Mouse (Mus musculus) lung, postnatal 36 days (tissue): ENCODE results near the gene Arntl2.
"Not testable (repeated sequence)": the region's sequence is repeated elsewhere in the genome, so short reads cannot be mapped to it uniquely, and the experiment has no call there.

Experiments
- DNase-seq: peaks from one replicate; pipeline ENCODE4 v3.0.0; 2022; ENCODE audit warnings: mixed read lengths

The Arntl2 gene

GRCm38 (mm10) chr6:146795924-146796545, at the start of gene Arntl2:
Gene Arntl2 (plus strand): TSS chr6:146796055.
- peak; percentile 72 for DNase-seq

GRCm38 (mm10) chr6:146746577-146746976, 49.3 kb upstream of the Arntl2 start:
- no peak for DNase-seq

- DNase-seq: no peak
Observed at GRCm38 (mm10) chr6:146747057-146747456, 48.8 kb upstream of the Arntl2 start.

- DNase-seq: no peak
Observed at GRCm38 (mm10) chr6:146748271-146748670, 47.6 kb upstream of the Arntl2 start.

GRCm38 (mm10) chr6:146751671-146752070, 44.2 kb upstream of the Arntl2 start:
- DNase-seq: peak; percentile 56

DNA sequence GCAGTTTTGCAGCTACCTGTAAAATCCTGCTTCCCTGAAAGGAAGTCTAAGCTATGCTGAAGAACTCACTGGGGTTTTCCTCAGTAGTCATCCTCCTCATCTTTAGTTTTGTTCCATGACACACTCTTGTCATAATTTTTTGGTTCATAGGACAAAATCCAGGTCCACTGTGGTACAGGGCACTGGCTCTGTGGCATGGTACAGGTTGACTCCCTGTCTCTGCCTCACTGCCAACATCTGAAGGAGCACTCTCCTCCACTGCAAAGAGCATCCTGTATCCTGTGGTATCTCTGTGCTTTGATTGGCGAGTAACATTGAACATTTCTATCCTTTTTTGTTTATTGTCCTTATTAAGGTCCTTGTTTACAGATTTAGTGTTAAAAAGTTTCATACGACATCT, 43.7 kb upstream of the Arntl2 start:
- DNase-seq: no peak

GRCm38 (mm10) chr6:146752612-146753011, 43.2 kb upstream of the Arntl2 start:
- no peak for DNase-seq

GRCm38 (mm10) chr6:146753560-146754160, 42.2 kb upstream of the Arntl2 start:
- DNase-seq: no peak

DNA sequence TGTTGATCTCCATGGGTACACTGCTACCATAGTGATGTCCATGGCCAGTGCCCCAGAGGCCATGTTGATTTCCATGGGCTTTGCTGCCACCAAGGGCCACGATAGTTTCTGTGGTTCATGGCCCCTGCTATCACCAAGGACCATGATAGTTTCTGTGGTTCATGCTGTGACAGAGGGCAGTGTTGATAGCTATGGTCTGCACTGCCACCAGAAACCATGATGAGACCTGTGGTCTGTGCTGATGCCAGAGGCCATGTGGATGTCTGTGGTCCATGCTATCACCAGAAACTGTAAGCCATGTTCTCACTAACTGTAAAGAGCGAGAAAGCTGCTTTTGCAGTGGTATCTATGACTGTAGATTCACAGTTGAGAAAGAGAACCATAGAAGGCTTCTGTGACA, 40.7 kb upstream of the Arntl2 start:
- DNase-seq: no peak

- DNase-seq: no peak
Observed at GRCm38 (mm10) chr6:146755679-146756078, 40.2 kb upstream of the Arntl2 start.

GRCm38 (mm10) chr6:146759027-146759426, 36.8 kb upstream of the Arntl2 start:
- DNase-seq: peak; percentile 23

GRCm38 (mm10) chr6:146760022-146760421, 35.8 kb upstream of the Arntl2 start:
- DNase-seq: no peak

DNA sequence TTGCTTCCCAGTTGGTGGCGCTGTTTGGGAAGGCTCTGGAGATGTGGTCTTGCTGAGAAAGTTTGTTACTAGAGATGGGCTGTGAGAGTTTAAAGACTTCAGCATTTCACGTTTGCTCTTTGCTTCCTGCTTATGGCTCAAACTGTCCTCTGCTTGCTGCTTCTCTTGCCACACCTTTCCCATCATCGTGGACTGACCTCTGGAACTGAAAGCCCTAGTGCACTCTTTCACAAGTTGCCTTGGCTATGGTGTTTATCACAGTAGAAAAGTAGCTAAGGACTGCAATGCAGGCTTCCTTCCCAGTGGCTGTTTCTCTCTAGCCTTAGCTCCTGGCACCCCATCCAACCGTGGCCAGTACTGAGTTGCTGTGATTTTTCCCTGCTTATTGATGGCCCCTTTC, 35.1 kb upstream of the Arntl2 start:
- DNase-seq: no peak

DNA sequence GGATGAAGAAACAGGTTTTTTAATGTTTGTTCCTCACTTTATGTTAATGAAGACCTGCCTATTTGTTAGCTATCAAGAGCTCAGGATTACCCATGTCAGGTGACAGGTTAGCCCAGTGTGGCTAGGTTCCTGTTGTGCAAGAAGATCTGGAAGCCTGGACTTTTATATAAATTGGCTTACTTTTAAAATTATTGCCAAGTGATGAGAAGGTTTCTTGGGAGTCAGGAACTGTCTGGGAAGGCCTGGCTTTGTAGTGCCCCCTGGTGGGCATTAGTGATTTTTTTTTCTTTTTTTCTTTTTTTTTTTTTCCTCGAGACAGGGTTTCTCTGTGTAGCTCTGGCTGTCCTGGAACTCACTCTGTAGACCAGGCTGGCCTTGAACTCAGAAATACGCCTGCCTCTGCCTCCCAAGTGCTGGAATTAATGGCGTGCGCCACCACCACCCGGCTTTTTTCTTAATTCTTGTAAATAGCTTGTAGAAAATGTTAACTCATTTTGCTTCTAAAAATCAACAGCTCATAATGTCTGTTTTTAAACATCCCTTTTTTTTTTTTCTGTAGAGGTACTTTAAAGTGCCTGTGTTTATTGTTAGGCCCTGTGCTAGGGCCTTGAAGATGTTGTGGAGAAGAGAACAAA, 33.5 kb upstream of the Arntl2 start:
- DNase-seq: peak; percentile 23

DNA sequence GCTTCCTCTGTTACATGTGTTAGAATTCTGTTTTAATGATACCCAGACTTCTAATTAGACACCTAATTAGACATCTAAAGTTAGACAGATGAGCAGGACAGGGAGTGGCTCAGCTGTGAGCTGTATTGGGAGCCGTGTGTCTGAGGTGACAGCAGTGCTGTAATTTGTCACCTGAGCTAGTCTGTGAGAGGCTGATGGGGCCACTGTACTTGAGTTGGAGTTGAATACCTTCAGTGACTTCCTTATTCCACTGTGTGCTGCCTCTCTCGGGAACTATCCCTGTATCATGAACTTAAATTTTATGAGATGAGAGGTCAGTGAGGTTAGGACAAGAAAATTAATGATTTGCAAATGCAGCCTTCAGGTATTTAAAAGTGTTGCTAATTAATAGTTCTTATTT, 31.3 kb upstream of the Arntl2 start:
- no peak for DNase-seq

DNA sequence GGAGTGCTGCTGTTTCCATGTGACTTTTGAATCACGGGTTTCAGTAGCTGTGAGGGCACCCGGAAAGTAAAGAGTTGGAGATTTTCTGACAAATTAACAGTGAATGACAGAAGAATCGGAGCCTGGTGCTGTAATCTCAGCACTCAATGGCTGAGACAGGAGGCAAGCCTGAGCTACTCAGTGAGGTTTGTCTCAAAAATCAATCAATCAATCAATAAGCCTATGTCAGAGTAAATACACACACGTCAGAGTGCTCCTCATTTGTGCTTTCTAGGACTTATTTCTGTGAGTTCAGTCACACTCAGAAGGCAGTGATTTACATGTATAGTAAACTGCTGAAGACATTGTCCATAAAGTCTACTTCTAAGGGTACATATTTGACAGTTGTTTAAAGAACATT, 30.6 kb upstream of the Arntl2 start:
- DNase-seq: no peak

DNA sequence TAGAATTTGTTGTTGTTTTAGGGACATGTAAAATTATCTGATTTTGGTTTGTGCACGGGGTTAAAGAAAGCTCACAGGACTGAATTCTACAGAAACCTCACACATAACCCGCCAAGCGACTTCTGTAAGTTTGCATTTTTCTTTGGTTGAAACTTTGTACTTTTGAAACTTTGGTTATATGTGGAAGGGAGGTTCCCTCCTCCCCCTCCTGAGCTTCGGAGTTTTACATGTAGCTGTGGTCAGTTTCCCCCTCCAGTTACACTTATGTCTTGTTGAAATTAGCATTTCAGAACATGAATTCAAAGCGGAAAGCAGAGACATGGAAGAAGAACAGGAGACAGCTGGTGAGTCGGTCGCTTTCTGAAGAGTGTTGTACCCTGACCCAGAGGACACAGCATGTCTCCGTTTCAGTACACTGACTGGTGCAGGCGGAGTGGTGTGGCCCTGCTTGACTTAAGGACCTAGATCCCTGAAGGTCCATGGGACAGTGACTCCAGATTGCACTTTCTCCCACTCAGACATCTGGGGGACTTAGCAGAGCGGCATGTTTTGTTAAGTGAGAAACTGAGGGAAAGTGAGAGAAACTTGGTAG, 26.9 kb upstream of the Arntl2 start:
- DNase-seq: no peak

GRCm38 (mm10) chr6:146770005-146770745, 25.7 kb upstream of the Arntl2 start:
- DNase-seq: no peak

- no peak for DNase-seq
Observed at GRCm38 (mm10) chr6:146770808-146771207, 25.0 kb upstream of the Arntl2 start.

DNA sequence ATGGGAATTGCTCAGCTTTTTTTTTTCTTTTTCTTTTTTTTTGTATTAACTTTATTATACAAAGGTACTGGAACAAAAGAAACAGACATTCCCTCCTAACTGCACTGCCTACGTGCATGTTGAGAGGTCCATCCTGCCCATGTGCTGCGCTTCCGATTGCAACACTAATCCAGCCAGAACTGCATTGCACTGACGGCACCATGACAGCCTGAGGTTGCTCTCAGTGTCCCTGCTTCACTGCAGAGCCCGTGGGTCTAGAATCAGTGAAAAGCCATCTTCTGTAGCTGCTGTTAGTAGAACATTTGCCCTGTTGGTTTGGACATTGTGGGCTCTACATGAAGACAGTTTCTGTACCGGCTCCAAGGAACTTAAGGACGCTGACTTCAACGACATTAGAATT, 20.0 kb upstream of the Arntl2 start:
- not testable (repeated sequence) for DNase-seq

GRCm38 (mm10) chr6:146776610-146777389, 19.1 kb upstream of the Arntl2 start:
- peak; percentile 75 for DNase-seq

GRCm38 (mm10) chr6:146778055-146778454, 17.8 kb upstream of the Arntl2 start:
- DNase-seq: no peak
